Mouse (Mus musculus): Measurements from ENCODE around the gene Htra3. TPM values are rescaled to one million over a fixed set of nuclear protein-coding genes. Genes with fewer than 3 reads are reported as not detected.

Htra3 gene
- polyA plus RNA-seq, 1 experiment from 2014 or later, result 10.4 TPM

- H3K4me1 ChIP-seq (replicated peaks), result no peaks in the 10 kb centered on the region; the same call in 1 of the 2 replicates
- no peak overlapping the region for H3K27ac ChIP-seq
- WGBS, result 83% methylated on average over 6 of the region's 6 CpGs
- ATAC-seq, result no peak
- H3K4me2 ChIP-seq (replicated peaks), result no peak overlapping the region
- no peak overlapping the region for H3K9ac ChIP-seq (replicated peaks)
- no peaks in the 10 kb centered on the region for H3K9me3 ChIP-seq
- H3K36me3 ChIP-seq, result no peaks in the 10 kb centered on the region
- H3K4me3 ChIP-seq (replicated peaks), result no peak overlapping the region
- no peaks in the 10 kb centered on the region for H3K27me3 ChIP-seq
These were observed 33.6 kb downstream of the Htra3 start for GRCm38 (mm10) chr5:35645938-35646493.

GRCm38 (mm10) chr5:35644082-35644481, 35.5 kb downstream of the Htra3 start:
- H3K27ac ChIP-seq, result no peak overlapping the region
- ATAC-seq, result no peak
- H3K4me2 ChIP-seq (replicated peaks), result no peak overlapping the region
- H3K9me3 ChIP-seq, result no peaks in the 10 kb centered on the region
- no peaks in the 10 kb centered on the region; the same call in 1 of the 2 replicates for H3K4me1 ChIP-seq (replicated peaks)
- WGBS, result 48% methylated on average over 4 of the region's 4 CpGs
- no peak overlapping the region for H3K4me3 ChIP-seq (replicated peaks)
- no peaks in the 10 kb centered on the region for H3K27me3 ChIP-seq
- H3K36me3 ChIP-seq, result no peaks in the 10 kb centered on the region
- H3K9ac ChIP-seq (replicated peaks), result no peak overlapping the region

DNA sequence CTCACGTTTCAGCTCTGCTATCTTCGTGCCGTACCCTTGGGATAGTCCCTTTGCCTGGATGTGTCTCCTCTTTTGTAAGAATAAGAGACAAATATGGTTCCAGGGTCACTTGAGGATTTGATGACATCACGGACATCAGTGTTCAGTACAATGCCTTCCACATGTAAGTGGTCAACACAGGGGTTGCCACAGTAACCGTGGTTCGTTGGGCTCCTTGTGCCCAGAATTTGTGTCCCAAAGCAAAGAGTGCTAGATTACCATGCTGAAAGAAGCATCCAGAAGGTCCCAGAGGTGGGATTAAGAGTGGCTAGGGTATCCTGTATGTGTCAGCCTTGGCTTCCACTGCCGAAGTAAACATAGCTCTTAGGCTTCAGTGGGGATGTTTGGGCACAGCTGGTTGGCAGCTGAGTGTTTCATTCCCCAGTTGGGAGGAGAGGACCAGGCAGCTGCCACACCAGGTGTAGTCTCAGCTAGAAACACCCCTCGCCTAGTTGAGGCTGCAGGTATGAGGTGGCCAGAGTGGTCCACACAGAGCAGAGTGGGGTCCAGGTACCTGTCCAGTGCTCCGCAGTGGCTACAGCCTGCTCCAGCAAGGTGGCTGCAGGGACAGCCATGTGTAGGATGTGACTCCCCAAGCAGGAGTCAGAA, 36.1 kb downstream of the Htra3 start:
- H3K4me3 ChIP-seq (replicated peaks), result no peak overlapping the region
- H3K4me2 ChIP-seq (replicated peaks), result no peak overlapping the region
- H3K9ac ChIP-seq (replicated peaks), result no peak overlapping the region
- H3K27me3 ChIP-seq, result no peaks in the 10 kb centered on the region
- 88% methylated on average over 9 of the region's 9 CpGs for WGBS
- ATAC-seq, result no peak
- H3K9me3 ChIP-seq, result no peaks in the 10 kb centered on the region
- no peaks in the 10 kb centered on the region for H3K36me3 ChIP-seq
- H3K4me1 ChIP-seq (replicated peaks), result no peaks in the 10 kb centered on the region; the same call in 1 of the 2 replicates
- no peak overlapping the region for H3K27ac ChIP-seq

GRCm38 (mm10) chr5:35641961-35642584, 37.5 kb downstream of the Htra3 start:
- Histone ChIP-seq H3K36me3 (no peaks in the 10 kb centered on the region), H3K4me2 (replicated peaks) (no peak overlapping the region), H3K4me1 (replicated peaks) (no peaks in the 10 kb centered on the region; the same call in 1 of the 2 replicates), H3K9me3 (no peaks in the 10 kb centered on the region), H3K4me3 (replicated peaks) (no peak overlapping the region), H3K27ac (no peak overlapping the region), H3K9ac (replicated peaks) (no peak overlapping the region), H3K27me3 (no peaks in the 10 kb centered on the region)
- no peak for ATAC-seq
- 68% methylated on average over 10 of the region's 10 CpGs for WGBS

GRCm38 (mm10) chr5:35636016-35636415, 43.6 kb downstream of the Htra3 start:
- Histone ChIP-seq H3K4me2 (replicated peaks) (no peak overlapping the region), H3K9me3 (no peaks in the 10 kb centered on the region), H3K27me3 (no peaks in the 10 kb centered on the region), H3K36me3 (no peaks in the 10 kb centered on the region), H3K4me1 (replicated peaks) (no peaks in the 10 kb centered on the region), H3K9ac (replicated peaks) (no peak overlapping the region), H3K4me3 (replicated peaks) (no peak overlapping the region), H3K27ac (no peak overlapping the region)
- no peak for ATAC-seq
- WGBS, result 89% methylated on average over 2 of the region's 2 CpGs

DNA sequence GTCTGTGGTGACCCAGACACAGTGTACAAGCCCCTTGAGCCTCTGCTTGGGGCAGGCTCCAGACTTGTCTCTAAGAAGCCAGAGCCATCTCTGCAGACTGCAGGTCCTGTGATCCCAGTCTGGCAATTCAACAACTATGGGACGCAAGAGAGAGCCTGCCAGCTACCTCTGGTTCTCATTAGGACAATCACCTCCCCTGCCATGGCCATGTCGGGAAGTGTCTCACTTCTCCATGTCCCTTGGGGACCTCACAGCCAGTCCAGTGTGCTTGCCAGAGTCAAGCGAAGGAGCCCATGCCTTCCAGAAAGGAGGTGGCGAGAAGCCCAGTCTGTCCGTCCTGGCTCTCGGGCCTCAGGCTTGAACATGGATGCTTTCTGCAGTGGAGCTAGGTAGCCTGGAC, 46.7 kb downstream of the Htra3 start:
- no peak overlapping the region for H3K4me2 ChIP-seq (replicated peaks)
- no peak for ATAC-seq
- H3K9me3 ChIP-seq, result no peaks in the 10 kb centered on the region
- no peak overlapping the region for H3K27ac ChIP-seq
- 87% methylated on average over 6 of the region's 6 CpGs for WGBS
- no peaks in the 10 kb centered on the region for H3K36me3 ChIP-seq
- H3K27me3 ChIP-seq, result no peaks in the 10 kb centered on the region
- no peaks in the 10 kb centered on the region for H3K4me1 ChIP-seq (replicated peaks)
- no peak overlapping the region for H3K9ac ChIP-seq (replicated peaks)
- H3K4me3 ChIP-seq (replicated peaks), result no peak overlapping the region

DNA sequence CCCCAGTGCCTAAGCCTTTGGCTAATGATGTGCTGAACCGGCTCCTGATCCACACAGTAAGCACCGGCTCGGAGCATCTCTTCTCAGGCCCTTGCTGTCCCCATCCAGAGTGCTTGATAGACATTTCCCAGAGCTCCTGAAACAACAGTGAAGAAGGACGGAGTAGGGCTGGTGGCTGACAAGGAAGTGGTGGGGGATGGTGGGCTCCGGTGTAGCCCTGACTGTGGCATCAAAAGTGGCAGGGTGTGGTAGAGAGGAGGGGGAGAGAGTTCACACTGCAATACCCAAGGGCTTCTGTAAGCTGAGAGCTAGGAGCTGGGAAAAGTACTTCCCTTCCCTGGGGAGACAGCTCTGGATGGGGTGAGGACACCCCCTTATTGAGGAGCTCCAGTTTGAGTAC, 47.8 kb downstream of the Htra3 start:
- no peaks in the 10 kb centered on the region for H3K36me3 ChIP-seq
- ATAC-seq, result no peak

DNA sequence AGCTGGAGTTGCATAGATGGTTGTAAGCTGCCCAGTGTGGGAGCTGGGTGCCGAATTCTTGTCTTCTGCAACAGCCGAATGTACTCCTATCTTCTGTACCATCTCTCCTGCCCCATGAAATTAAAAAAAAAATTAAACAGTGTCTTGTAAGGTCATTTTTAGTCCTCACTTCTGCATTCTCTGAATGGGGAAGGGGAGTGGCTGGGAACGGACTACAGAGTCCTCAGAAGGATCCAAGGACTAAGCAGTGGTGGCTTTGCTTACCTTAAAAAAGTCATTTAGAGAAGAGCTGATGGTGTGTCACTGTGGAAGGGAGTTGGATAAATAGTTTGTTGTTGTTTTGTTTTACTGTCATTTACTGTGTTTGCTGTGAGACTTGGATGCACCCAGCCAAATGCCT, 48.4 kb downstream of the Htra3 start:
- no peaks in the 10 kb centered on the region for H3K9me3 ChIP-seq
- no peak overlapping the region for H3K4me2 ChIP-seq (replicated peaks)
- 89% methylated on average over 3 of the region's 3 CpGs for WGBS
- ATAC-seq, result no peak
- H3K4me1 ChIP-seq (replicated peaks), result no peaks in the 10 kb centered on the region
- no peak overlapping the region for H3K4me3 ChIP-seq (replicated peaks)
- H3K36me3 ChIP-seq, result no peaks in the 10 kb centered on the region
- no peaks in the 10 kb centered on the region for H3K27me3 ChIP-seq
- H3K9ac ChIP-seq (replicated peaks), result no peak overlapping the region
- no peak overlapping the region for H3K27ac ChIP-seq

More for the DNA sequence above, 47.8 kb downstream of the Htra3 start:
- H3K9ac ChIP-seq (replicated peaks), result no peak overlapping the region
- H3K9me3 ChIP-seq, result no peaks in the 10 kb centered on the region
- no peak overlapping the region for H3K27ac ChIP-seq
- no peak overlapping the region for H3K4me3 ChIP-seq (replicated peaks)
- H3K4me2 ChIP-seq (replicated peaks), result no peak overlapping the region
- no peaks in the 10 kb centered on the region for H3K4me1 ChIP-seq (replicated peaks)
- WGBS, result 81% methylated on average over 5 of the region's 5 CpGs
- no peaks in the 10 kb centered on the region for H3K27me3 ChIP-seq

DNA sequence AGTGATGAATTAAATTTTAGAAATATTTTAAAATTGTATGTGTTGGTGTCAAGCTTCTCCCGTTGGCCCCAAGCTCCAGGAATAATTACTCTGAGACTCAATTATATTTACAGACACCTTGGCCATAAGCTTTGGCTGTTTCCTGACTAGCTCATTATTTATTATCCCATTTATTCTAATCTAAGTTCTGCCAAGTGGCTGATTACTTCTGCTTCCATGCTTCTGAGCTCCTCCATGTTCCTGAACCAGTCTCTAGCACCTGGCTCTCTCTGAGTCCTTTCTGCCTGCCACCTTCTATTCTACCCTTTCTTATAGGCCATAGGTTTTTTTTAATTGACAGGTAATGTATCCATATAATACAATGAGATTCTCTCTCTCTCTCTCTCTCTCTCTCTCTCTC, 48.9 kb downstream of the Htra3 start:
- no peaks in the 10 kb centered on the region for H3K4me1 ChIP-seq (replicated peaks)
- no peak overlapping the region for H3K9ac ChIP-seq (replicated peaks)
- H3K9me3 ChIP-seq, result no peaks in the 10 kb centered on the region
- 100% methylated on average over 1 of the region's 1 CpGs for WGBS
- H3K4me3 ChIP-seq (replicated peaks), result no peak overlapping the region
- H3K36me3 ChIP-seq, result no peaks in the 10 kb centered on the region
- H3K27me3 ChIP-seq, result no peaks in the 10 kb centered on the region
- H3K4me2 ChIP-seq (replicated peaks), result no peak overlapping the region
- no peak overlapping the region for H3K27ac ChIP-seq
- ATAC-seq, result no peak

- Histone ChIP-seq H3K4me2 (replicated peaks) (no peak overlapping the region), H3K36me3 (no peaks in the 10 kb centered on the region), H3K9me3 (no peaks in the 10 kb centered on the region), H3K27me3 (no peaks in the 10 kb centered on the region), H3K27ac (no peak overlapping the region), H3K9ac (replicated peaks) (no peak overlapping the region), H3K4me1 (replicated peaks) (no peaks in the 10 kb centered on the region), H3K4me3 (replicated peaks) (no peak overlapping the region)
- no peak for ATAC-seq
These were observed 50.2 kb downstream of the Htra3 start for GRCm38 (mm10) chr5:35629333-35629732.

DNA sequence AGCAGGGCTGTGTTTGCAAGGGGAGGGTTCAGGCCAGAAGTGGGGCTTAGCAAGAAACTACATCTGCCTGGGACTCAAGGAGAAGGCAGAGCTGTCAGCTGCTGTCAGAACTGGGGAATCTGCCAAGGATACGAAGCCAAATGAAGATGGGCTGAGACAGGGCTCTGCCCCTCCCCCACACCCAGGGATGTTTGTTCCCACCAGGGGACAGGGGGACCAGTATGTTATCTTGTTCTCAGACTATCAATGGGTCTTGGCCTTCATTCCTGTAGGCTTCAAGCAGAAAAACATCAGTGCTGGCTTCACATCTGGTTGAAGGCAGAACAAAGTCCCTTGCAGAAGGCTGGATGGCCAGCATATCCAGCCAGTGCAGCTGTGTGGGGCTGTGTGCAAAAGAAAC, 50.9 kb downstream of the Htra3 start:
- Histone ChIP-seq H3K27ac (no peak overlapping the region), H3K4me3 (replicated peaks) (no peak overlapping the region), H3K27me3 (no peaks in the 10 kb centered on the region), H3K9me3 (no peaks in the 10 kb centered on the region), H3K4me1 (replicated peaks) (no peaks in the 10 kb centered on the region), H3K9ac (replicated peaks) (no peak overlapping the region), H3K36me3 (no peaks in the 10 kb centered on the region), H3K4me2 (replicated peaks) (no peak overlapping the region)
- 54% methylated on average over 1 of the region's 1 CpGs for WGBS
- no peak for ATAC-seq

GRCm38 (mm10) chr5:35627307-35627840, 52.2 kb downstream of the Htra3 start:
- H3K4me3 ChIP-seq (replicated peaks), result no peak overlapping the region
- ATAC-seq, result no peak
- 64% methylated on average over 7 of the region's 7 CpGs for WGBS

More at GRCm38 (mm10) chr5:35627307-35627840, 52.2 kb downstream of the Htra3 start:
- Histone ChIP-seq H3K27ac (no peak overlapping the region), H3K27me3 (no peaks in the 10 kb centered on the region), H3K4me1 (replicated peaks) (no peaks in the 10 kb centered on the region), H3K36me3 (no peaks in the 10 kb centered on the region), H3K4me2 (replicated peaks) (no peak overlapping the region), H3K9ac (replicated peaks) (no peak overlapping the region), H3K9me3 (no peaks in the 10 kb centered on the region)
